Comparison of ENCODE assay signal across 10 mouse cellular contexts in genomic region chr2:178506056-178506455, GRCm38 (mm10).
A peak's percentile ranks its signal among the peaks of the same experiment; 100 is the strongest.
DNase-seq lines count a peak whose midpoint lies in the region; ATAC-seq and TF ChIP-seq lines count a peak whose summit lies in the region.
"Had no signal": no experiment of that assay in that cellular context is flagged by ENCODE, and none has a peak within 500 bp of the region (broad histone marks: within the 10 kb centered on the region; RNA-seq: fewer than 3 reads in every experiment).

No protein-coding gene starts in this region.

- no peak for TF ChIP-seq EP300 in liver, embryonic 14.5 days (IDR thresholded peaks at IDR 0.05; ENCODE audit: low read depth)

- 5% methylated on average over 12 of the region's 12 CpGs for WGBS in liver, embryonic 14.5 days (ENCODE audit: insufficient replicate concordance)

- no peaks in the 10 kb centered on the region for H3K9me3 ChIP-seq in liver, embryonic 14.5 days (ENCODE audit: control insufficient read depth, low read length)
- H3K9me3 ChIP-seq: lung, embryonic 15.5 days had no signal

- no peak overlapping the region for H3K4me3 ChIP-seq in liver, embryonic 14.5 days (ENCODE audit: insufficient read depth in 1 of 2, low read depth in 2 of 2, low read length in 2 of 2)
- no peak overlapping the region for H3K4me3 ChIP-seq in layer of hippocampus, adult 2 months
- H3K4me3 ChIP-seq: lung, embryonic 15.5 days had no signal

- ATAC-seq in liver, embryonic 14.5 days (ENCODE audit: insufficient read depth) = peak; percentile 62

- peak; percentile 57 to 63 for DNase-seq in right cerebral cortex, postnatal 10 days (ENCODE audit: low spot score in 2 of 2)
- DNase-seq in right cerebral cortex, postnatal 14 days = no peak
- DNase-seq in liver, embryonic 14.5 days (ENCODE audit: low read depth in 3 of 3, low spot score in 3 of 3) = peak; percentile 11 to 27 (median 18)
- DNase-seq in naive thymus-derived CD4-positive, alpha-beta T cell, adult 2 months (ENCODE audit: low read depth) = peak; percentile 64
- no peak for DNase-seq in urinary bladder, adult 18-20 months (ENCODE audit: low spot score in 2 of 2)
- no peak for DNase-seq in adipocyte (ENCODE audit: low spot score)
- DNase-seq in layer of hippocampus, adult 2 months (ENCODE audit: low spot score in 2 of 2) = no peak
- DNase-seq: cerebellum, postnatal 25 days; kidney, adult 8-10 months had no signal

- 0 out of 2 replicates have a peak, but pooled peaks have one; percentile 12 for TF ChIP-seq CTCF in liver, embryonic 14.5 days (IDR thresholded peaks at IDR 0.05; ENCODE audit: low read depth)
- TF ChIP-seq CTCF in layer of hippocampus, adult 2 months (conservative IDR thresholded peaks at IDR 0.05) = no peak

- H3K27ac ChIP-seq in liver, embryonic 14.5 days = no peak overlapping the region
- H3K27ac ChIP-seq in layer of hippocampus, adult 2 months = no peak overlapping the region; the same call in 1 of the 2 replicates
- H3K27ac ChIP-seq: lung, embryonic 15.5 days had no signal

- H3K27me3 ChIP-seq in liver, embryonic 14.5 days (ENCODE audit: control insufficient read depth, insufficient read depth, low read length) = no peaks in the 10 kb centered on the region
- H3K27me3 ChIP-seq: lung, embryonic 15.5 days had no signal

- no peaks in the 10 kb centered on the region for H3K36me3 ChIP-seq in liver, embryonic 14.5 days (replicated peaks; ENCODE audit: control insufficient read depth, insufficient read depth, low read depth)
- H3K36me3 ChIP-seq: lung, embryonic 15.5 days had no signal

- H3K4me1 ChIP-seq in liver, embryonic 14.5 days (replicated peaks; ENCODE audit: control insufficient read depth in 2 of 2, insufficient read depth in 2 of 2, low read length in 1 of 2) = peaks cover 0 to 3% of the 10 kb centered on the region in 2 experiments; a peak in 1 of 4 replicates
- H3K4me1 ChIP-seq: lung, embryonic 15.5 days had no signal

- H3K9ac ChIP-seq in liver, embryonic 14.5 days (replicated peaks) = no peak overlapping the region
- H3K9ac ChIP-seq: lung, embryonic 15.5 days had no signal

- H3K4me2 ChIP-seq in liver, embryonic 14.5 days (ENCODE audit: low read depth) = no peak overlapping the region
- H3K4me2 ChIP-seq: lung, embryonic 15.5 days had no signal

Comparison
In these comparisons a context has a peak if more than half of its experiments do, and no peak if none do; other contexts are left out.
1. DNase-seq: peak in right cerebral cortex, postnatal 10 days (2 of 2), liver, embryonic 14.5 days (3 of 3) and naive thymus-derived CD4-positive, alpha-beta T cell, adult 2 months (single experiment); none in right cerebral cortex, postnatal 14 days (single experiment), urinary bladder, adult 18-20 months (0 of 2), adipocyte (single experiment) and layer of hippocampus, adult 2 months (0 of 2).